Mouse (Mus musculus) erythroblast, embryonic 14.5 days (primary cell): ENCODE data around the gene Cd180. TPM values are rescaled to one million over a fixed set of nuclear protein-coding genes. Genes with fewer than 3 reads are reported as not detected.

Source experiments
- H3K27me3 ChIP-seq: 2 replicates; pipeline ENCODE4 v1.6.1; 2012; ENCODE audit warnings: inconsistent platforms; ENCODE audit not compliant: control insufficient read depth
- H3K36me3 ChIP-seq: 2 replicates; pipeline ENCODE4 v1.6.1; 2012; ENCODE audit warnings: mild to moderate bottlenecking, inconsistent platforms; ENCODE audit not compliant: control insufficient read depth
- H3K4me1 ChIP-seq: 2 replicates; pipeline ENCODE4 v1.6.1; 2012; ENCODE audit warnings: inconsistent platforms; ENCODE audit not compliant: control insufficient read depth
- H3K4me3 ChIP-seq: replicated peaks from 2 replicates; pipeline ENCODE3; 2012; ENCODE audit warnings: moderate library complexity, mild to moderate bottlenecking, inconsistent platforms
- H3K9me3 ChIP-seq: 2 replicates; pipeline ENCODE4 v1.6.1; 2012; ENCODE audit warnings: low read length, inconsistent platforms, mixed read lengths; ENCODE audit not compliant: control insufficient read depth
- GATA1 ChIP-seq: IDR thresholded peaks from 2 replicates; pipeline ENCODE4 v1.6.1; 2012; ENCODE audit warnings: low read length, inconsistent platforms, mixed read lengths
- TAL1 ChIP-seq: IDR thresholded peaks from 3 replicates; pipeline ENCODE4 v1.6.1; 2012; ENCODE audit warnings: low read length, inconsistent platforms, mixed read lengths
- polyA plus RNA-seq: library from polyadenylated mRNA; stranded (reverse); fragments of >175 nt; gene quantifications from 2 replicates; pipeline ENCODE4 v1.2.3, GENCODE M21; 2012

The Cd180 gene
- not detected in 2 replicates for polyA plus RNA-seq

DNA sequence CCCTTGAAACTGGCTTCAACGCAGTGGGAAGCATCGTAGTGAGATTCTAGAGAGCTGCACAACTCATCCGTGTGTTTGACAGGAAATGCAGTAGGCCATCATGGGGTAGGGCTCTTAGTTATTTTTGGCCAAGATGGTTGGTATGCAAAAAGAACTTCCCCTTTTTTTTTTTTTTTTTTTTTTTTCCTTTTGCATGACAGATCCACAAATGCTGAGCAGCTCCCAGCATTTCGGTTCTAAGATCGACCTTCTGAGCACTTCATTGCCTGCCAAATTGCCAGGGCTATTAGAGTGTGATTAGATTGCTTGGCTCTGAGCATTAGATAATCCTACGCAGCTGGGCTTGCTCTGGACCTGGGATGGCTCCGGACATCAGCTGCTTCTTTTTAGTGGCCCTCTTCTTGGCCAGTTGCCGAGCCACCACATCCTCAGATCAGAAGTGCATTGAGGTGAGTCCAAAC is at the start of gene Cd180:
Gene Cd180 (plus strand): TSS at position 218 of the 461 bp plus-strand sequence.
- TF ChIP-seq GATA1 = no peak
- no peak for TF ChIP-seq TAL1
- H3K4me3 ChIP-seq = no peak within 1 kb of the TSS
- H3K36me3 ChIP-seq = no peaks in the 10 kb centered on the region
- H3K9me3 ChIP-seq = no peaks in the 10 kb centered on the region
- no peaks in the 10 kb centered on the region for H3K27me3 ChIP-seq
- H3K4me1 ChIP-seq = peaks cover 9% of the 10 kb centered on the region

DNA sequence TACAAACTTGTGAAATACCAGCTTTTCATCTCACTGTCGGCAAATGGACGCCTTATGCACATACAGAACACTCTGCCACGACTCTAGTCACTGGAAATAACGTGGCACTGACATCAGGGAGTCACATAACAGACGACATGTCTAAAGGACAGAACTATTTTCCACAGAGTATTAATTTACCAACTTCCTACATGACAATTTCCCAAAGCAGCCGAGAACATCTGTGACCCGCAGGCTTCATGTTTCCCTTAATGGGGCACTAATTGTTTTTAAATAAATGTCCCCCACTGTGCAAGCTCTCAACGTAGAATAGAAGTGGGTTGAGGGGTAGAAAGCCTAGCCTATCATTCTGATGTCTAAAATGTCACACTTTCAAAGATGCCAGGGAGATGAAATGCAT is 49.0 kb upstream of the Cd180 start:
- Histone ChIP-seq H3K36me3 (no peaks in the 10 kb centered on the region), H3K27me3 (no peaks in the 10 kb centered on the region), H3K4me1 (no peaks in the 10 kb centered on the region), H3K9me3 (no peaks in the 10 kb centered on the region), H3K4me3 (no peak overlapping the region)
- no peak for TF ChIP-seq TAL1
- TF ChIP-seq GATA1 = no peak

DNA sequence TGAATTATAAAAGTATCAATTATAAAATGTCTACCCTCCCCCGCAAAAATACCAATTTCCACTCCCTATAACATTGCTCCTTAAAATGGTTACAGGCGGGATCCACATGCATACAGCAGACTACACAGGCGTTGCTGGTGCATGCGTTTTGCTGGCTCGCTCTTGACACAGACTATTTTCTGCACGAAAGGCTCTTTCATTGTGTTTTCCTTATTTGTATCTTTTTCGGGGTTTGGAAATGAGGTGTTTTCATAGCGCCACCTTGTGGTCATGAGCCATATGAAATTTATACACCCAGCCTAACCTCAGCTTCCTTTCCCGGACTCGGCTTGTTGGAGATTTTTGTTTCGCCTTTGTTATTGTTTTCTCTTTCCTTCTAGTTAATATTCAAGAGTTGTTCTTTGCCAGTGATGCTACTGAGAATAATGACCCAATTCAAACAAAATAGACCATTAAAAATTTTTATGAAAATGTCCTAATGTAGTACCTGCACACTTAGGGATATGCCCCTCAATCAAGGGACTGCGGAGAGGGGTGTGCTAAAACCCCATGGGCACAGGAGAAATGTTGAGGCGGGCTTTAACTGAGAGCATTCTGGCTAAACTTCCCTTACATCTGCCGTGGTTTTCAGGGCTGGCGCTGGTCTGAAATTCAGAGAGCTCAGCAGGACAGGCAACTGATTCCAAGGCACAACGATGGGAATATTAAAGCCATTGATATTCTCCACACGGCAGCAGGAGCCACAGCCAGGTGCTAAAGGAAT is 48.4 kb upstream of the Cd180 start:
- Histone ChIP-seq H3K9me3 (no peaks in the 10 kb centered on the region), H3K4me3 (no peak overlapping the region), H3K4me1 (no peaks in the 10 kb centered on the region), H3K36me3 (no peaks in the 10 kb centered on the region), H3K27me3 (no peaks in the 10 kb centered on the region)
- no peak for TF ChIP-seq TAL1

GRCm38 (mm10) chr13:102646271-102646771 is 47.0 kb upstream of the Cd180 start:
- TF ChIP-seq TAL1 (no peak), GATA1 (no peak)
- no peaks in the 10 kb centered on the region for H3K9me3 ChIP-seq
- H3K36me3 ChIP-seq = no peaks in the 10 kb centered on the region
- no peak overlapping the region for H3K4me3 ChIP-seq
- H3K27me3 ChIP-seq = no peaks in the 10 kb centered on the region
- no peaks in the 10 kb centered on the region for H3K4me1 ChIP-seq

DNA sequence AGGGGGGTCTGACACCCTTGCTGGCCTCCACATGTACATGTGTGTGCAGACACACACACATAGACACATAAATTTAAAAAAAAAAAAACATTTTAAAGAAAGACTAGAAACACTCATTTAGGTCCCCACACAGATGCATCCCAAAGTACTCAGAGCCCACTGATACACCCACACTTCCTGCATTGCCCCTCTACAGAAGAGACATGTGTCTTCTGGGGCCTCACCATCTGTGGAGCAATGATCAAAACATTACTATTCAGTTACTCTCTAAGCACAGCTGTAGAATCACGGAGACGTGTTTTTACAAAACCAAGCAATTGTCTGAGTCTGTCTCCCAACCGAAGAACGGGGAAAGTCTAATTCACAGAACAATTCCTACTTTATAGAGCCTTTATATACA is 45.8 kb upstream of the Cd180 start:
- H3K9me3 ChIP-seq = no peaks in the 10 kb centered on the region
- no peaks in the 10 kb centered on the region for H3K4me1 ChIP-seq
- TF ChIP-seq TAL1 (no peak), GATA1 (no peak)
- H3K27me3 ChIP-seq = no peaks in the 10 kb centered on the region
- H3K36me3 ChIP-seq = no peaks in the 10 kb centered on the region
- H3K4me3 ChIP-seq = no peak overlapping the region

DNA sequence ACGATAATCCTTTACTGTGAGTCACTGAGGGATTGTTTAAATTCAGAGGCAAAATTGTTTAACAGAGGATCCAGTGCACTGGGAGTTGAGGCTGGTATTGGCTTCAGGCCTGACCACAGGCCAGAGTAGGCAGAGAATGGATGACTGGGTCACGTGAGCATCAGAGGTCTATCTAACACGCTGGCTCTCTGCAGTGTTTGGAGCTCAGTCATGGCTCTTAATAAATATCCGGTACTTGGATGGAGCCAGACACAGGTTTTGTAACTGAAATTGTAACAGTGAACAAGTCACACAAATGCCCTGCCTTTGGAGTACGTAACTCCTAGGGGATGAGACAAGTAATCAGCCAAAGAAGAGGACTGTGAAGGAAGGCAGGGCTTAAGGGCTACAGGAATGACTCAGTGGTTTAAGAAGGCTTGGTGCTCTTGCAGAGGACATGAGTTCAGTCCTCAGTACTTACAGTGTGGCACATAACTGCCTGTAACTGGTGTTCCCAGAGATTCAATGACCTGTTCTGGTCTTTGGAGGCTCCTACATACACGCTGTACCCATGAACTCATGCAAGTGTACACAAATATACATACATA is 41.0 kb upstream of the Cd180 start:
- H3K9me3 ChIP-seq = no peaks in the 10 kb centered on the region

DNA sequence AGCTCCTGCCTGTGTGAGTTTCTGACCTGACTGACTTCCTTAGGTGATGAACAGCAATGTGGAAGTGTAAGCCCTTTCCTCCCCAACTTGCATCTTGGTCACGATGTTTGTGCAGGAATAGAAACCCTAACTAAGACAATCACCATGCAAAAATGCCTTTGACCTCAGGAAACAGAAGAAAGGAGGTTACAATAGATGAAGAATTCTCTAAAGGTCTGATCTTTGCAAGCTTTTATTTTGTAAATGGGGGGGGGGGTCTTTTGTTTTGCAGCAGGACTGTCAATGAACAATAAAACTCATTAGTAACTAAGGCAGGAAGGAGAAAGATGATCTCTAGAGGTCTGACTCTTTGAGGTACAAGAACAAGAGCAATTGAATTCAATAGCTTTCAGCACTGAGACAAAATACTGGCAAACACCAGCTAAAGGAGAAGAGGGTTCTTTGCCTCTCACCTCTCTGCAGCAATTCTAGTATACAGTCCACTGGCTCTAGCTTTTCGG is 38.2 kb upstream of the Cd180 start:
- Histone ChIP-seq H3K9me3 (no peaks in the 10 kb centered on the region), H3K36me3 (no peaks in the 10 kb centered on the region), H3K4me3 (no peak overlapping the region), H3K4me1 (no peaks in the 10 kb centered on the region; the same call in 1 of the 2 replicates), H3K27me3 (no peaks in the 10 kb centered on the region)
- TF ChIP-seq GATA1 = no peak
- no peak for TF ChIP-seq TAL1

More for the DNA sequence above, 41.0 kb upstream of the Cd180 start:
- Histone ChIP-seq H3K4me1 (no peaks in the 10 kb centered on the region; the same call in 1 of the 2 replicates), H3K4me3 (no peak overlapping the region), H3K27me3 (no peaks in the 10 kb centered on the region), H3K36me3 (no peaks in the 10 kb centered on the region)
- TF ChIP-seq TAL1 (no peak), GATA1 (no peak)

DNA sequence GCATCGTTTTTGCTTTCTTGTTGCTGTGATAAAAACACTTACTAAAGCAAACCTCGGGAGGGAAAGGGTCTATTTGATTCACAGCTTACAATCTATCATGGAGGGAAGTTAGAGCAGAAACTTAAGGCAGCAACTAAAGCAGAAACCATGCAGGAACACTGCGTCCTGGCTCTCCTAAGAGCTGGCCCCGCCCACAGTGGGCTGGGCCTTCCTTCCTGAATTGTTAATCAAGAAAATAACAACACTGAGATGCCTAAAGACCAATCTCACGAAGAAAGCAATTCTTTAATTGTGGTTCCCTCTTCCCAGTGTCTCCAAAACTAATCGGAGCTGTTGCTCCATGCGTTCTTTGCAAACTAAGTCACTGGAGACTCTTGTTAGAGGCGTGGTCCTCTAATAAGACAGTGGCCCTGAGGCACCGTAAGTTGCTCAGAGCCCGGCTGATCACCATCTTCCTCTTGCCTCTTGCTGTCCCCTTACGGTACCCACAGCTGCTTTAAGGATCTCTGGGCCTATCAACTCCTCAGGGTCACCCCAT is 37.1 kb upstream of the Cd180 start:
- TF ChIP-seq TAL1 (no peak), GATA1 (no peak)
- no peaks in the 10 kb centered on the region for H3K27me3 ChIP-seq
- H3K4me3 ChIP-seq = no peak overlapping the region
- H3K9me3 ChIP-seq = no peaks in the 10 kb centered on the region
- no peaks in the 10 kb centered on the region; the same call in 1 of the 2 replicates for H3K4me1 ChIP-seq
- no peaks in the 10 kb centered on the region for H3K36me3 ChIP-seq
